Mouse (Mus musculus): Measurements from ENCODE around the gene Synj1.

GRCm38 (mm10) chr16:90958301-90959085 is 52.6 kb downstream of the Synj1 start:
- no peak for TF ChIP-seq CTCF (conservative IDR thresholded peaks at IDR 0.05 in 1 of 2, IDR thresholded peaks at IDR 0.05 in 1 of 2; ENCODE audit: low read depth in 2 of 2, low read length in 2 of 2)
- no peak for TF ChIP-seq EP300 (IDR thresholded peaks at IDR 0.05; ENCODE audit: low read length)
- no peak for TF ChIP-seq BHLHE40 (IDR thresholded peaks at IDR 0.05; ENCODE audit: low read depth, low read length)
- no peak for TF ChIP-seq POLR2A (IDR thresholded peaks at IDR 0.05; ENCODE audit: low read depth, low read length)
- TF ChIP-seq ZMIZ1 (IDR thresholded peaks at IDR 0.05; ENCODE audit: low read depth, low read length), result no peak
- no peak for TF ChIP-seq UBTF (IDR thresholded peaks at IDR 0.05; ENCODE audit: low read depth, low read length)
- TF ChIP-seq GABPA (IDR thresholded peaks at IDR 0.05; ENCODE audit: insufficient replicate concordance, low read depth, low read length), result no peak
- TF ChIP-seq ZKSCAN1 (IDR thresholded peaks at IDR 0.05; ENCODE audit: borderline replicate concordance, low read depth, low read length), result no peak
- TF ChIP-seq ZNF384 (IDR thresholded peaks at IDR 0.05; ENCODE audit: low read depth, low read length), result no peak
- TF ChIP-seq HCFC1 (IDR thresholded peaks at IDR 0.05; ENCODE audit: low read depth, low read length), result no peak
- TF ChIP-seq CHD1 (IDR thresholded peaks at IDR 0.05; ENCODE audit: low read depth, low read length), result no peak
- no peak for TF ChIP-seq CHD2 (IDR thresholded peaks at IDR 0.05; ENCODE audit: low read length)
- TF ChIP-seq MYC (IDR thresholded peaks at IDR 0.05; ENCODE audit: low read depth, low read length), result no peak
